Mouse (Mus musculus) erythroblast, embryonic 14.5 days (primary cell): ENCODE measurements around the gene Prmt7.

Experiments
- GATA1 ChIP-seq: IDR thresholded peaks from 2 replicates; pipeline ENCODE4 v1.6.1; 2012; ENCODE audit warnings: low read length, inconsistent platforms, mixed read lengths
- TAL1 ChIP-seq: IDR thresholded peaks from 3 replicates; pipeline ENCODE4 v1.6.1; 2012; ENCODE audit warnings: low read length, inconsistent platforms, mixed read lengths

GRCm38 (mm10) chr8:106168356-106169016 is 42.2 kb upstream of the Prmt7 start, which contains the start of gene Slc7a6:
- TF ChIP-seq TAL1 (no peak), GATA1 (no peak)
